Mouse (Mus musculus): ENCODE results near the gene Ntn3. TPM values are rescaled to one million over a fixed set of nuclear protein-coding genes. Genes with fewer than 3 reads are reported as not detected.

Ntn3 gene
- under 1 TPM; 0.43 to 0.50 TPM for total RNA-seq (2023)

DNA sequence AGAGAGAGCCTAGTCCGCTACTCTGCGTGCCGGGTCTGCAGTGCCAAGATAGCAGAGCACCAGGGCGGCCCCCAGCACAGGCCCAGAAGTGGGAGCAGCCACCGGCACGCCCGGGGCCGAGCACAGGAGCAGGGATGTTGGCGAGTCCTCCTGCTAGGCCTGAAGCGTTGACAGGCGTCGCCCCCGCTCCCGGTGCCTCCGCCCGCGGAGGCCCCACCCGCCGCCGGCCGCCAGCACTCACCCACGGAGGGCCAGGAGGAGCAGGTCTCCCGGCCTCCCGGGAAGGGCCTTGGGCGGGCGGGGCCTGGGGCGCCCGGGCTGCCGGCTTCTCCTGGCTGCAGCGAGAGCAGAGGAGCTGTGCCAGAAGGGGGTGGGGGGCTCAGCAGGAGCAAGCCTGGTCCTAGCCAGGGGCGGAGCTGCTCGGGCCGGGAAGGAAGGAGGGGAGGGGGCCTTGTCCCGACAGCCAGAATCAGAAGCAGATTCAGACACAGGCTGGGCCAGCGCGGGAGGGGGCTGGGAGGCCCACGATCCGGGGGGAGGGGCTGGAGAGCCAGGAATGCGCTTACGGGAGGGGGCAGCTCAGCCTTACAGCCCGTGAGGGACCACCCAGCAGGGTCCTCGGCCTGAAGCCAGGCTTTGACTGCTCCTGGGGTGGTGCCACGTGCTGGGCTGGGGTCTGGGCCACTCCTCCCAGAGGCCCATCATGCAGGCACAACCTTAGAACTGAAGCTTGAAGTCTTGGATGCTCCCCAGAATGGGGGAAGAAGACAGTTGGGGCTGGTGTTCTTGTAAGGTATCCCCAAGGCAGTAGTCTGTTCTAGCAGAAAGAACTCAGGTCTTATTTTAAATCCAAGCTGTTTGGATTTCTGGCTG, at the start of gene Ntn3:
Gene Ntn3 (minus strand): TSS at position 489 of the 873 bp plus-strand sequence.

DNA sequence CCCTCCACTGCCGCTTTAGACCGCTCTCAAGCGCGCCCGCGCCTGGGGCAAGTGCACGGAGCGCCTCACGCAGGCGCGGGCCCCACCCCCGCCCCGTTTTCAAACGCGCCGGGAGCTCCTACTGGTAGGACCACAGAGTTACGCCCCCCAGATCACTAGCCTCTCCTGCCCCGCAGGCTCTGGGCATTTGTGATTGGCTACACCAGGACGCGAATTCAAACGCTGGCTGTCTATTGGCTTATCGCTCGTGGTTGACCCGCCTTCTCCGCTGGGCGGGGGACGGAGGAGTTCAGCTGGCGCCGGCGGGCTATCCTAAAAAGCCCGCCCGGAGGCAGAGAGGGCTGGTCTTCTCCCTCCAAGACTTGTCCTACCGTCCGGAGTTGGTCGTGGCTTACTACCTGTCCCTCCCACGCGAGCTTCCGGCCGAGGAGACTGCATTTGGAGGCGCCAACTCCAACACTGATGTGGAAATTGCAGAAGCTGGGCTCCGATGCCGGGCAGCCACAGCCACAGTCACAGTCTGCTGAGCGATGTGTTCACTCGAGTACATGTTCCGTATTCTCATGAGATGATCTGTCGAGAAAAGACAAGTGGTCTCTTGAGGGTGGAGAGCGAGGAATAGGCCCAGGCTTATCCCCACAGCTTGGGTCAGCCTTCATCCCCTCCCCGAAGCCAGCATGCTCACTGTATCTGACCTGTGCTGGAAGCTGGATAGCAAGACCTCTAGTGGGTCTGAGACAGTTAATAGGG, 42.2 kb upstream of the Ntn3 start, which contains the start of gene Ccnf:
Gene Ccnf (minus strand): TSS at position 165 of the 750 bp plus-strand sequence.

DNA sequence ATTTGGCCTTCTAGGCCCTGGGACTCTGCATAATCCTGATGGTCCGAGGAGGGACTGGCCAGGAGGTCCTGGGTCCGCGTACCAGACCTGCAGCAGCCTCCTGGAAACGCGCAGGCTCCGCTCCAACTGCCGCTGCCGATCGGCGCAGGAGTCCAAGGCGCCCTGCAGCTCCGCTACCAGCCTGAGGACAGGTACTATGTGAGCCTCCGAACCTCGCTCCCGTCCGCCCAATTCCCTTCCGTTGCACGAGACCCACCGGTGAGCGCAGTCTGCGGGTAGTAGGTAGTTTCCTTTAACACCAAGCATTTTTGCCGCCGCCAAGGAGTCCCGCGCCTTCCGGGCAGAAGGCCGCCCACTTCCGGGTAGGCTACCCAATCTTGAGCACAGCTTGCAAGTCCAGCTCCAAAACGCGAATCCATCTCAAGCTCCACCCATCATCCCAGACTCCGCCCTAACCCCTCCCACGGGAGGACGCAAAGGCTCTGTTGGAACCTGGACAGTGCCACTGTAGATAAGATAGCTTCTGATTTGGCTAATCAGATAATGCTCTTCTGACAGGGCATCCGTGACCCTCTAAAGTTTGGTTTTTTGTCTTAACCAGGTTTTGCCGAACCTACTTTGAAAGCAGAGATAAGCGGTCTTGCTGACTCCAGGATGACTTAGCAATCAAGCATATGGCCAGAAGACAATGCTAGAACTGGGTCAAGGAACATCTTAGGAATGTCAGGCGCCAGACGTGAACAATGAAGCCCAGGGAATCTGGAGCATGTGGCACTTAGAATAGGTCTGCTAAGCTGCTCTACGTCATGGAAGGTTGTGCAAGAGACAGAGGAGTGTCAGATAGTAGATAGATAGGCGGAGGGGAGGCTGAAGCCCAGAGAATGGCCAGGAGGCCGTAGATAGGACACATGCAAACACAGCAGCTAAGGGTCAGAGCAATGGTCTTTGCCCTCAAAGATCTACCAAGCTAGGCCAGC, 11.4 kb upstream of the Ntn3 start, which contains the start of gene Tedc2:
Gene Tedc2 (minus strand): TSS at position 417 of the 977 bp plus-strand sequence.

DNA sequence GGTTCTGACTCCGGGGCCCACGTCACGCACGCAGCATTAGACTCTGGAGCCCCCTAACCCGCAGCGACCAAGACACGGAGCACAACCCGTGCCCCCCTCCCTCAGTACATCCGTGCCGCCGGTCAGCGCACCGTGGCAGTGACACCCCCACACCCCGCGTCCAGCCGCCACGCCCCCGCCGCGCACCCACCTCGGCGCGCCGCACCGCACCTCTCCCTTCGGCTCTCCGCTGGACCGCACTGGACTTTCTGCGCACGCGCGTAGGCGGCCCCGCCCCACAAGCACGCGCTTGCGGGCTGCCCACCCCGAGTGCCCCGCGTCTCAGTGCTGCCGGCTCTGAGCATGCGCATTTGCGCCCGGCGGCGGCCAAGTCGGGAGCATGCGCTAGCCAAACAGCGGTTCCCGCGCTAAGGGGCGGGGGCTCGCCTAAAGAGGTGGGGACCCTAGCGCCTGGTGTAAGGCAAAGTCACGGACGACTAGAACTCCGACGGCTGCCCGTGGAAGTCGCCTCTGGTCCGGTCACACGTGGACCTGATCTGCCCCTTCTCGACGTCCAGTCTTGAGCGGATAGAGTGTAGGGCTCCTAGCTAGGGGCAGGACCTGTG, 3.9 kb downstream of the Ntn3 start, which contains the start of gene Tbc1d24:
Gene Tbc1d24 (minus strand): TSS at position 279 of the 605 bp plus-strand sequence.

DNA sequence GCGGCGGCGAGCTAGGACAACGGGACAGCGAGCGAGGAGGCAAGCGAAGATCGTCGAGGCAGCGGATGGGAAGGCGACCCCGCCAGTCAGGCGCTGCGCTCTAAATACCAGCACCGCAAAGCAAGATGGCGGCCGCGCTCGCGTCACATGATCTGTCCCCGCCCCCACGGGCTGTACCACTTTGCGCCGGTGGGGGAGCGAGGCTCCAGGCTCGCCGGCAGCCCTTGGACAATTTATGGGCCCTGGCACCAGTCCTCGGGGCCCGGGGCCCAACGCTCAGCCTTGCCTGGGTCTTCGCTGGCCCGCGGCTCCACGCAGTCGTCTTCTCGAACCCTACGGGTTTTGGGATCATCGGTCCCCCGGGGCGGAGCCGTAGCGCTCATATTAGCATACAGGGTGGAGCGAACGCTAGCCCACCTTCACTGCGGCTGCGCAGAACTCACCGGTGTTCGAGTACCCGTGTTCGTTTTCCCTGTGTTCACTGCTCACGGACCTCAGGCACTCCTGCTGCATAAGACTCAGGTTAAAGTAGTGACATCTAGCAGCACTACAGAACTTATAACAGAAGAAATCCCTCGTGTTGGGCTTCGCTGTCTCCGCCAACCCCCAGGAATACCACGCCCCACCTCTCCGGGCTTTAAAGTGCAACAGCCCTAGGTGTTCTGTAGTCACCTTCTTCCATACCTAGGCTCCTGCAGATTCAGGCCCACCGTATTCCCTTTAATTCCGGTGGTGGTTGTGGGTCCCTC, 39.8 kb downstream of the Ntn3 start, which contains the start of gene Atp6v0c:
Gene Atp6v0c (minus strand): TSS at position 386 of the 749 bp plus-strand sequence.

DNA sequence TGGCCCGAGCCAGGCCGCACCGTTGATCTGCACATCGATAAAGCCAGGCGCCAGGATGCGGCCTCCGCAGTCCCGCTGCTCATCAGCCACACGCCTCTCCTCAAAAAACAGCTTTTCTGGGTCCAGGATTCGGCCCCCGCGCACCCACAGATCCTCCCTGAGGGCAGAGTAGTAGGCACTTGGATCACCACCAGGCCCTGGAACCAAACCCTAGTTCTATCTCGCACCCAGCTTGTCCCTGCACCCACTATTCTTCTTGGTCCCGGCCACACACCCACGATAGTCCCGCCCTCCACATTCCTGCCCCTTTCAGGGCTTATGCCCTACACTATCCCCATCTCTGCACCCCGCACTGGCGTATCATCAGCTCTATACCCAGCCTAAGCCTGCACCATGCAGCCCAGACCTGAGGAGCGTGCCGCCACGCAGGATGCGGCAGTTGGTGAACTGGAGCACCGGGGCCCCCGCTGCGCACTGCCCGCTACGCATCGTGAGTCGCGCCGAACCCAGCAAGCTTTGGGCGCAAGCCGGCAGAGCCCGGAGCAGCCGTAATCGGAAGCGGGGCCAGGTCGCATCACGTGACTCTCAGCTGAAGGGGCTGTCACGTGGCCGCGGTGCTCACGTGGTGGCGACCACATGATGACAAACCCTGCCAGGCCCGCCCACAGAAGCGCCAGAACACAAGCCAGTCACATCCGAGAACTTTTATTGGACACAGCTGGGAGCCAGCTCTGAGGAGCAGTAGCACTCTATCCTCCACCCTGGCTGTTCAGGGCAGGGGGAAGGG, 46.0 kb downstream of the Ntn3 start, which contains the start of gene Amdhd2:
Gene Amdhd2 (minus strand): TSS at position 591 of the 787 bp plus-strand sequence.

Other genes with a start within 250 kb of the Ntn3 start
- 1 to 10 TPM; 3.1 to 3.4 TPM for gene Prss30, start 229.0 kb downstream of the Ntn3 start, total RNA-seq (2023)
- gene Prss22, start 211.4 kb downstream of the Ntn3 start, total RNA-seq (2023), result not detected
- gene Prss27, start 171.4 kb downstream of the Ntn3 start, total RNA-seq (2023), result not detected
- gene Kctd5, start 136.0 kb downstream of the Ntn3 start, total RNA-seq (2023), result 10 to 100 TPM; 16.8 to 19.2 TPM
- 10 to 100 TPM; 44.5 to 51.8 TPM for gene Pdpk1, start 58.6 kb downstream of the Ntn3 start, total RNA-seq (2023)
- 10 to 100 TPM; 62.8 to 72.6 TPM for gene Amdhd2, start 45.8 kb downstream of the Ntn3 start, total RNA-seq (2023)
- 100 to 1,000 TPM; 462 to 465 TPM for gene Atp6v0c, start 39.8 kb downstream of the Ntn3 start, total RNA-seq (2023)
- 1 to 10 TPM; 5.5 to 6.0 TPM for gene Tbc1d24, start 4.0 kb downstream of the Ntn3 start, total RNA-seq (2023)
- 1 to 10 TPM; 4.1 to 6.2 TPM for gene Tedc2, start 11.3 kb upstream of the Ntn3 start, total RNA-seq (2023)
- 10 to 100 TPM; 15.7 to 16.9 TPM for gene Ccnf, start 42.0 kb upstream of the Ntn3 start, total RNA-seq (2023)
- under 1 TPM; 0.26 to 0.27 TPM for gene Abca17, start 141.5 kb upstream of the Ntn3 start, total RNA-seq (2023)
- 10 to 100 TPM; 75.4 to 76.2 TPM for gene Abca3, start 142.4 kb upstream of the Ntn3 start, total RNA-seq (2023)
- 10 to 100 TPM; 82.6 to 84.4 TPM for gene Rnps1, start 205.0 kb upstream of the Ntn3 start, total RNA-seq (2023)
- 10 to 100 TPM; 20.9 to 22.4 TPM for gene Eci1, start 217.1 kb upstream of the Ntn3 start, total RNA-seq (2023)
- gene Dnase1l2, start 233.6 kb upstream of the Ntn3 start, total RNA-seq (2023), result 1 to 10 TPM; 2.4 to 3.3 TPM